Mouse (Mus musculus) heart, embryonic 12.5 days (tissue): ENCODE results near the gene Gabrr1. TPM values are rescaled to one million over a fixed set of nuclear protein-coding genes. Genes with fewer than 3 reads are reported as not detected.

Experiments used
- ATAC-seq: fragments of 200-750 bp; cut with Nextera tagmentation; 2 replicates; pipeline ENCODE4 v1.8.0; 2017; ENCODE audit warnings: moderate TSS enrichment, moderate library complexity; ENCODE audit not compliant: insufficient number of reproducible peaks, low FRiP score
- H3K27ac ChIP-seq: fragments of 300-500 bp; sonication (generic); 2 replicates; pipeline ENCODE4 v1.5.1; 2016; ENCODE audit warnings: mild to moderate bottlenecking, moderate library complexity; ENCODE audit not compliant: poor library complexity, severe bottlenecking
- H3K27me3 ChIP-seq: fragments of 300-500 bp; sonication (generic); replicated peaks from 2 replicates; pipeline ENCODE4 v1.6.1; 2016; ENCODE audit warnings: mild to moderate bottlenecking, moderate library complexity
- H3K36me3 ChIP-seq: fragments of 300-500 bp; sonication (generic); 2 replicates; pipeline ENCODE4 v1.6.1; 2016; ENCODE audit warnings: mild to moderate bottlenecking, moderate library complexity
- H3K4me1 ChIP-seq: fragments of 300-500 bp; sonication (generic); replicated peaks from 2 replicates; pipeline ENCODE4 v1.6.1; 2016; ENCODE audit warnings: mild to moderate bottlenecking
- H3K4me2 ChIP-seq: fragments of 300-500 bp; sonication (generic); 2 replicates; pipeline ENCODE4 v1.6.1; 2016; ENCODE audit warnings: mild to moderate bottlenecking, moderate library complexity
- H3K4me3 ChIP-seq: fragments of 300-500 bp; sonication (generic); 2 replicates; pipeline ENCODE4 v1.5.1; 2016; ENCODE audit warnings: mild to moderate bottlenecking
- H3K9ac ChIP-seq: fragments of 300-500 bp; sonication (generic); 2 replicates; pipeline ENCODE4 v1.6.1; 2016; ENCODE audit warnings: mild to moderate bottlenecking, moderate library complexity
- H3K9me3 ChIP-seq: fragments of 300-500 bp; sonication (generic); replicated peaks from 2 replicates; pipeline ENCODE4 v1.6.1; 2016; ENCODE audit warnings: mild to moderate bottlenecking, moderate library complexity
- WGBS: fragments of 180-500 bp; shearing (Covaris S2); methylation state at CpG from one replicate; pipeline ENCODE4 v1.1.7; 2016; 5-methylcytosine and 5-hydroxymethylcytosine counted together
- polyA plus RNA-seq: library from polyadenylated mRNA; unstranded; fragments of >200 nt; fragmentation: Nextera tagmentation; extraction: Ambion mirVana; gene quantifications from 2 replicates; pipeline ENCODE4 v1.2.1, GENCODE M21; 2016

Gabrr1 gene
- polyA plus RNA-seq, 1 experiment from 2014 or later, result 0.11 TPM

DNA sequence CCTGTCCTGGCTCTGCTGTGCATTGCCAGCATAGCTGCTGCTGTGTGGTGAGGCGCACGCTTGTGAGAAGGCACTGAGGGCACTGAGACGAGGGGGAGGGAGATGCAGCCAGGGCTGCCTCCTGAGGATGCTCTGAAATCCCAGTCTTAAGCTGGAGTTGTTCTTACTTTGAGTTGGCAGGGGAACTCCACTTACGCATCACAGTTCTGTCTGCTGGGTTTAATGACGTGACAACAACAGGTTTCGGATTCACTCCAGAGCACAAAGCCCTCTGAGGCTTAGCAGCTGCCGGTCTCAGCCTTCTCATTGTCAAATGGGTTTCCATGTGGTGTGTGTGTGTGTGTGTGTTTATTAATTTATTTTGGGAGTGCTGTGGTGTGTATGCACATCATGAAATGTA, 16.8 kb downstream of the Gabrr1 start:
- Histone ChIP-seq H3K9me3 (no peaks in the 10 kb centered on the region), H3K9ac (no peak overlapping the region), H3K4me2 (no peak overlapping the region), H3K4me3 (no peak overlapping the region), H3K36me3 (no peaks in the 10 kb centered on the region), H3K4me1 (0 out of 2 replicates have a peak, but pooled peaks cover 7% of the 10 kb centered on the region), H3K27ac (no peak overlapping the region), H3K27me3 (peaks cover 20% of the 10 kb centered on the region)
- no peak for ATAC-seq
- 65% methylated on average over 7 of the region's 7 CpGs for WGBS

DNA sequence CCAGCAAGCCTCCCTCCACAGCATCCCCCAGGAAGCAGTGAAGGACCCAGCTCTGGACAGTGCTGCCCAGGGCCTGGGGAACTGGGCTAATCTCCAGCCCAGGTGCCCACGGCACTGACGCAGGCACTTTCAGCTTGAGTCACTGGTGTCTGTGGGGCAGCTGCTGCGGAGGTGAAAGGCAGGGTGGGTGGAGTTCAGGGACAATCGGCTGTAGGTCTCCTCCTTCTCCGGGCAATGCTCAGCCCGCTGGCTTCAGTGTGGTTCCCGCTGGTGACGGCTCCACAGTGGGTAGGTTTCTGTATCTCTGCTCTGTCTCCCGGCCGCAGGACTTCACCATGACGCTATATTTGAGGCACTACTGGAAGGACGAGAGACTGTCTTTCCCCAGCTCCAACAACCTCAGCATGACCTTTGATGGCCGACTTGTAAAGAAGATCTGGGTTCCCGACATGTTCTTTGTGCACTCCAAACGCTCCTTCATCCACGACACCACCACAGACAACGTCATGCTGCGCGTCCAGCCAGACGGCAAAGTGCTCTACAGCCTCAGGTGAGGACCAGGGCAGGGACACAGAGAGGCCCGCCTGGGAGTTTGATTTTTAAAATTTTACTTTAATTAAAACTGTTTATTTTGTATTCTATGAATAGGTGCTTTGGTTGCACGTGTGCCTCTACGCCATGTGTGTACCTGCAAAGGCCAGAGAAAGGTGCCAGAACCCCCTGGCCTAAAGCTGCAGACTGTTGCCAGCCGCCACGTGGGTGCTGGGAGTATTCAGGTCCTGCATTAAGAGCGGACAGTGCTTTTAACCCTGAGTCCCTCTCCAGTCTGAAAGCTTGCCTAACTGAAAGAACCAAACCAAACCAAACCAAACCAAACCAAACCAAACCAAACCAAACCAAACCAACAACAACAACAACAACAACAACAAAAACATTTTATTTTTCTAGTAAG, 20.0 kb downstream of the Gabrr1 start:
- no peaks in the 10 kb centered on the region for H3K36me3 ChIP-seq
- H3K4me2 ChIP-seq, result no peak overlapping the region
- no peak for ATAC-seq
- H3K27me3 ChIP-seq, result peaks cover 5% of the 10 kb centered on the region
- no peak overlapping the region for H3K9ac ChIP-seq
- H3K9me3 ChIP-seq, result no peaks in the 10 kb centered on the region
- no peak overlapping the region for H3K4me3 ChIP-seq
- WGBS, result 78% methylated on average over 26 of the region's 26 CpGs
- H3K27ac ChIP-seq, result no peak overlapping the region
- H3K4me1 ChIP-seq, result 0 out of 2 replicates have a peak, but pooled peaks cover under 1% of the 10 kb centered on the region

DNA sequence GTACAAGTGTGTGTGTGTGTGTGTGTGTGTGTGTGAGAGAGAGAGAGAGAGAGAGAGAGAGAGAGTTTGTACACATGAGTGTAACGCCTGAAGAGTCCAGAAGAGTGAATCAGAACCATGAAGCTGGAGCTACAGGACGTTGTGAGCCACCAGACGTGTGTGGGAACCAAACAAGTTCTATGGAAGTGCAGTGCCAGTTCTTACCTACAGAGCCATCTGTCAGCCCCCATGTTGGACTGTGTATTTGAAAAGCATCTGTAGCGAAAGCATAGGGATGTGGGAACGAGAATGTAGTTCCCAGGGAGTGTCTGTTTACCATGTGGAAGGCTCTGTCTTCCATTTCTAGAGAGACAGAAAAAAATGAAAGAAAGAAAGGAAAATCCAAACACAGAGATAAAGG, 51.2 kb downstream of the Gabrr1 start:
- 81% methylated on average over 5 of the region's 5 CpGs for WGBS
- Histone ChIP-seq H3K27me3 (0 out of 2 replicates have a peak, but pooled peaks cover 2% of the 10 kb centered on the region), H3K9me3 (no peaks in the 10 kb centered on the region), H3K4me2 (no peak overlapping the region), H3K4me3 (no peak overlapping the region), H3K9ac (no peak overlapping the region), H3K27ac (no peak overlapping the region), H3K4me1 (0 out of 2 replicates have a peak, but pooled peaks cover 4% of the 10 kb centered on the region), H3K36me3 (0 out of 2 replicates have a peak, but pooled peaks cover 7% of the 10 kb centered on the region)
- no peak for ATAC-seq

DNA sequence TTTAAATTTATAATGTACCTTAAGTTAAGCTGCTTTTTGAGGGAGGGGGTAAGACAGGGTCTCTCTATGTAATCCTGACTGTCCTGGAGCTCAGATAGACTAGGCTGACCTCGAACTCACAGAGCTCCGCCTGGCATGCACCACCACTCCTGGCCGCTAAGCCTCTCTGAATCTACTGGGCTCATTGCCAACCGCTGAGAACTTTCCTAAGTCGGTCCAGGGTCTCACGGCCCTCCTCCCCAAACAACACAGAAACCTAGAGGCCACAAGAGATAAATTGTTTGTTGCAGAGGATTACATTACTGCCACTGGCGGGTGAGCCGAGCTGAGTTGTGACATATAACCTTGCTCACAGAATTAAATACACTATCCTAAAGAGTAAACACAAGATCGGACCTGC, 55.8 kb downstream of the Gabrr1 start:
- H3K27ac ChIP-seq, result no peak overlapping the region
- no peak overlapping the region for H3K9ac ChIP-seq
- no peaks in the 10 kb centered on the region for H3K9me3 ChIP-seq
- H3K36me3 ChIP-seq, result 0 out of 2 replicates have a peak, but pooled peaks cover 4% of the 10 kb centered on the region
- peak overlapping the region; percentile 82; the same call in 1 of the 2 replicates for H3K4me3 ChIP-seq
- 0 out of 2 replicates have a peak, but pooled peaks cover 6% of the 10 kb centered on the region for H3K4me1 ChIP-seq
- 18% methylated on average over 9 of the region's 9 CpGs for WGBS
- no peak for ATAC-seq
- H3K4me2 ChIP-seq, result peak overlapping the region; percentile 96
- no peaks in the 10 kb centered on the region for H3K27me3 ChIP-seq

DNA sequence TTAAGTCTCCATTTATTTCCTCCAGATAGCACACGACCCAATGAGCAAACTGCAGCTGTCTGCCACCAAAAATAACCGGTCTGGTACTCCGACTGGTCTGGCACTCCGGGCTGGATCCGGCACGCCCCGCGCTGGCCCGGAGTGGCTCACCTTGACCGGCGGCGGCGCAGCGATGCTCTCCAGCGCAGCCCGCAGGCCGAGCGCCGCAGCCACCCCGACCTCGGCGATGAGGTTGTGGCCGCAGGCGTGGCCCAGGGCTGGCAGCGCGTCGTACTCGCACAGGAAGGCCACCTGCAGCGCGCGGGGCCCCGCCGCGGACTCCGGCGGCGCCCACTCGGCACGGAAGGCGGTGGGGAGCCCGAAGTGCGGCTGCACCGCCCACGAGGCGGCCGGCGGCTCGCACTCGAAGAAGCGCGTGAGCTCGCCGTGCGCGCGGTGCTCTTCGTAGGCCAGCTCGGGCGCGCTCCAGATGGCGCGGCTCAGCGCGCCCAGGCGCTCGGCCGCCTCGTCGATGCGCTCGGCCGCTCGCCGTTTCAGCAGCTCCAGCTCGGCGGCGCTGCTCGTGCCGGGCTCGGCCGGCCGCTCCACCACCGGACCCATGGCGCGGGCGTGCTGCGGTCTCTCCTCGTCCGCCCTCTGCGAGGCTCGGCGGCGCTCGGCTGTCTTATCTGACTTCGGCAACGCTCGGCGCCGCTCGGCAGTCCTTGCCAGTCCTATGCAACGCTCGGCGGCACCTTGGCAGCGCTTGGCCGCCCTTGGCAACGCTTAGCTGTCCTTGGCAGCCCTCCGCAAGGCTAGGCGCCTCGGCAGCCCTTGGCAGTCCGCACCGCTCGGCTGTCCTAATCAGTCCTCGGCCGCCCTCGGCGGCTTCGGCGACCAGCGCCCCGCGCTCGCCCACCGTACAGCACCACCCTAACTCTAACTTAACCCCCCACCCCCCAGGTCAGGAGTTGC, 56.7 kb downstream of the Gabrr1 start:
- ATAC-seq, result peak; percentile 88
- no peaks in the 10 kb centered on the region for H3K27me3 ChIP-seq
- H3K4me1 ChIP-seq, result 0 out of 2 replicates have a peak, but pooled peaks cover 6% of the 10 kb centered on the region
- H3K4me3 ChIP-seq, result peak overlapping the region; percentile 82
- H3K4me2 ChIP-seq, result peak overlapping the region; percentile 96
- H3K9ac ChIP-seq, result peak overlapping the region; percentile 73
- no peaks in the 10 kb centered on the region for H3K9me3 ChIP-seq
- under 1% methylated on average over 110 of the region's 123 CpGs for WGBS
- 0 out of 2 replicates have a peak, but pooled peaks cover 3% of the 10 kb centered on the region for H3K36me3 ChIP-seq
- H3K27ac ChIP-seq, result peak overlapping the region; percentile 84

DNA sequence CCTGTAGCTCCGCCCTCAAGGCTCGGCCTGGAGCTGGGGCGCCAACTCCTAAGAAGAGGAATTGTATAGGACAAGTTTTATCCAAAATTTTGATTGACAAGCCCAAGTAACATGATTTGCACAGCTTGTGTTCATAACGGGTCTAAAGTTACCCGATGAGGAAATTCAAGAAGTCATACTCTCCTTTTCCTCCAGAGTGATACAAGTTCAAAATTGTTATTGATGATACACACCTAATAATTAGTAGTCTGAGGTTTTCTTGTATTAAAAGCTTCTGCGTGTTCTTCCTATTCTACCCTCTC, 57.4 kb downstream of the Gabrr1 start, which contains the start of gene Pm20d2:
Gene Pm20d2, minus strand, starts transcription at position 3 of the 302 bp plus-strand sequence.
- peak within 1 kb of the TSS; percentile 73 for H3K9ac ChIP-seq
- WGBS, result 16% methylated on average over 6 of the region's 6 CpGs
- H3K36me3 ChIP-seq, result 0 out of 2 replicates have a peak, but pooled peaks cover 3% of the 10 kb centered on the region
- no peak for ATAC-seq
- H3K27ac ChIP-seq, result peak within 1 kb of the TSS; percentile 84
- H3K4me1 ChIP-seq, result 0 out of 2 replicates have a peak, but pooled peaks cover 6% of the 10 kb centered on the region
- H3K27me3 ChIP-seq, result no peaks in the 10 kb centered on the region
- peaks cover under 1% of the 10 kb centered on the region; the same call in 1 of the 2 replicates for H3K9me3 ChIP-seq
- H3K4me2 ChIP-seq, result peak within 1 kb of the TSS; percentile 96
- H3K4me3 ChIP-seq, result peak within 1 kb of the TSS; percentile 82

DNA sequence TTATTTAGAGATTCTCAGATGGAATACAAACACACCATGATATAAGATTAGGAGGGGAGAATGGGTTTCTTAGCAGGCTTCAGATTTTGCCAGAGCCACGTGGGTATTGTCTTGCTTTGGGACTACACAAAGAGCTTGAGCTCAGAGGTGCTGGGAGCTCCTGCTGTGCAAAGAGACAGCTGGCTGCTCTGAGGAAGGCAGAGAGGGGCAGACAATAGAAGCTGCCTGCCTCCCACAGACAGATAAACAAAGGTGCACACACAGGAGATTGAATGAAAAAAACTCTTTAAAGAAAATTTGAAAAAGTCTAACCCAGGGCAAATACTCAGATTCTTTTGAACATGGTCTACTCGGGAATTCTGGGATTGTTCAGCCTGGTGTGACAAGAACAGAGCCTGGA, 65.8 kb downstream of the Gabrr1 start:
- no peak for ATAC-seq
- H3K27ac ChIP-seq, result no peak overlapping the region
- H3K4me2 ChIP-seq, result no peak overlapping the region
- WGBS, result 18% methylated on average over 2 of the region's 2 CpGs
- H3K36me3 ChIP-seq, result no peaks in the 10 kb centered on the region
- no peaks in the 10 kb centered on the region for H3K27me3 ChIP-seq
- no peaks in the 10 kb centered on the region for H3K4me1 ChIP-seq
- H3K9me3 ChIP-seq, result peaks cover 4% of the 10 kb centered on the region; the same call in 1 of the 2 replicates
- no peak overlapping the region for H3K9ac ChIP-seq
- no peak overlapping the region for H3K4me3 ChIP-seq

DNA sequence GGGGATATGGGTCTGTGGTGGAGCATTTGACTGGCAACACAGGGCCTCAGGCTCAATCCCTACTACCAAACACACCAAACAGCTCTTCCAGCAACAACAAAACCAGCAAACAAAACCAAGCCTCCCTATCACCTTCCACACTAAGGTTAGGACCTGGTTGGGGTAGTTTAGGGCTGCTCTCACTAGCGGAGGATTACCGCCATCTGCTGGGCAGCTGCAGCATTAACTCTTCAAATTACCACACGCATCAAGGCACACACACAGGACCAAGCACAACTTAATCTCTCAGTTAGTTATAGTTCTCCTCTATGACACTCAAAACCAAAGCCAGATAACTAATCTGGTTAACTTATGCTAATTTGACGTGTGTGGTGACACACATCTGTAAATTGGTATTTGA, 72.4 kb downstream of the Gabrr1 start:
- H3K9ac ChIP-seq, result no peak overlapping the region
- no peaks in the 10 kb centered on the region for H3K9me3 ChIP-seq
- peaks cover 7% of the 10 kb centered on the region; the same call in 1 of the 2 replicates for H3K4me1 ChIP-seq
- no peak for ATAC-seq
- H3K4me3 ChIP-seq, result no peak overlapping the region
- H3K27ac ChIP-seq, result no peak overlapping the region
- H3K4me2 ChIP-seq, result no peak overlapping the region
- H3K27me3 ChIP-seq, result no peaks in the 10 kb centered on the region
- H3K36me3 ChIP-seq, result no peaks in the 10 kb centered on the region
- 3% methylated on average over 4 of the region's 4 CpGs for WGBS

DNA sequence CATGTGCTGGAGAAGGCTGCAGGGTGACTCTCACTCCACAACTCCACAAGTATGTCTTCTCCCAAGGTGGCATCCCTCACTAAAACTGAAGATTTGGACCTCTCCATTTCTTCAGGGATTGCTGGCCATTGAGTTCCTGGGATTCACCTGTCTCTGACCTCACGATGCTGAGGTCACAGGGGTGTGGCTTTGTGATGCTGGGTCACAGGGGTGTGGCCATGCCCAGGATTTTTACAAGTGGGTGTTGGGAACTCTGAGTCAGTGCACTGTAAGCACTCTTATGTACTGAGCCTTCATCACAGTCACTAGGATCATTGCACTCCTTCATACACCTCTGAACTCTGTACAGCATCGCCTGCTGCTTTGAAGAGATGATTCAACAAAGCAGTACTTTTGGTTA, 75.2 kb downstream of the Gabrr1 start:
- no peak overlapping the region for H3K9ac ChIP-seq
- H3K27me3 ChIP-seq, result no peaks in the 10 kb centered on the region; the same call in 1 of the 2 replicates
- 81% methylated on average over 2 of the region's 2 CpGs for WGBS
- 0 out of 2 replicates have a peak, but pooled peaks cover under 1% of the 10 kb centered on the region for H3K9me3 ChIP-seq
- no peak for ATAC-seq
- H3K4me2 ChIP-seq, result no peak overlapping the region
- peaks cover 7% of the 10 kb centered on the region; the same call in 1 of the 2 replicates for H3K4me1 ChIP-seq
- no peak overlapping the region for H3K27ac ChIP-seq
- H3K36me3 ChIP-seq, result no peaks in the 10 kb centered on the region
- no peak overlapping the region for H3K4me3 ChIP-seq

DNA sequence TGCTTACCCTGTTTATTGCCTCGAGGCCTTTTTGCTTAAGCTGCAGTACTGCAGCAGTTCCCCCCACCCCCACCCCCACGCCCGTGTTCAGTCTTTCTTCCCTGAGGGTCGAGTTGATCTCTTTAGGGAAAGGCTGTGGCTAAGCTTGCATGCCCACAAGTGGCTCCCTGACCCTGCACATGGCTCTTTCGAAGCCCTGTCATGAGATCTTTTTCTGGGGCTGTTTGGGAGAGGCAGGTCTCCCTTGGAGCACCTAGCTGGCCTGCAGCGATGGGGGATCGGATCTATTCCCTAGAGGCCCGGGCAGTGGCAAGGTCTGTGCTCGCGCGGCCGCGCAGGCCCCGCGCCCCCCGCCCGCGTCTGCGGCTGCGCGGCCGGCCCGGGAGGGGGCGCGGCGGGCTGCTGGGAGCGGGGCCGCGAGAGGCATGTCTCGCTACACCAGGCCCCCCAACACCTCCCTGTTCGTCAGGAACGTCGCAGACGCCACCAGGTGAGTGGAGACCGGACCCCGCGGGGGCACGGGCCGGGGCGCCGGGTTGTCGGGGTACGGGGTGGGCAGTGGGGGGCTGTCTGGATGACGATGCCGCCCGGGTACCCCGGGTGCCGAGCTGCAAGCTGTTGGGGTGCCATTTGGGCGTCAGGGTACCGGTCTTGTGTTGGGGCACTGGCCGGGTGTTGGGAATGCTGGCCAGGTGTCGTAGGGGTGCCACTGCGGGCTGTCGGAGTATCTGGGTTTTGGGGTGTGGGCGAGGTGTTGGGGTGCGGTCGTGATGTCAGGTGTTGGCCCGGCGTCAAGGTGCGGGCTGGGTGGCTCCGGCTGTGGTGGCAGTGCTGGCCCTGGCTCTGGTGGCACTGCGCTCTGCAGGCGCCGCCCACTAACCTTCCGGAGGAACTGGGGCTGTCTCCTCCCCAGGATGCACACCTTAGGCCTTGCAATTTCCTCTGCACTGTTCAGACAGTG, 76.8 kb downstream of the Gabrr1 start, which contains the start of gene Srsf12:
Gene Srsf12, plus strand, starts transcription at position 111 of the 961 bp plus-strand sequence.
- Histone ChIP-seq H3K9ac (peak within 1 kb of the TSS; percentile 72), H3K27me3 (no peaks in the 10 kb centered on the region; the same call in 1 of the 2 replicates), H3K9me3 (peaks cover 5% of the 10 kb centered on the region), H3K36me3 (no peaks in the 10 kb centered on the region), H3K4me1 (peaks cover 7% of the 10 kb centered on the region; the same call in 1 of the 2 replicates), H3K4me2 (peak within 1 kb of the TSS; percentile 94), H3K27ac (no peak within 1 kb of the TSS), H3K4me3 (peak within 1 kb of the TSS; percentile 56)
- ATAC-seq, result peak; percentile 66
- WGBS, result 3% methylated on average over 65 of the region's 65 CpGs
